Mouse (Mus musculus) E14TG2a.4 (cell line): ENCODE results near the gene Gm5129.

Experiments
- CTCF ChIP-seq: conservative IDR thresholded peaks from 2 replicates; pipeline ENCODE4 v1.5.1; 2014; ENCODE audit warnings: low read length
- NANOG ChIP-seq: IDR thresholded peaks from 2 replicates; pipeline ENCODE4 v1.6.1; 2014; ENCODE audit warnings: borderline replicate concordance, low read length, mixed read lengths
- POU5F1 ChIP-seq: IDR thresholded peaks from 2 replicates; pipeline ENCODE4 v1.6.1; 2014; ENCODE audit warnings: low read length, borderline replicate concordance

- TF ChIP-seq CTCF = no peak
- TF ChIP-seq POU5F1 = no peak
- TF ChIP-seq NANOG = no peak
Observed at GRCm38 (mm10) chr5:29736942-29737341, 1.2 kb upstream of the Gm5129 start.
